Mouse (Mus musculus) bone marrow, adult 2 months (tissue): Measurements from ENCODE around the gene Cnnm1.

Experiments
- CTCF ChIP-seq: fragments of 200-500 bp; IDR thresholded peaks from 2 replicates; pipeline ENCODE4 v1.5.1; 2011; ENCODE audit warnings: low read length, control low read depth; ENCODE audit not compliant: control insufficient read depth, insufficient read depth
- POLR2A ChIP-seq: fragments of 200-500 bp; IDR thresholded peaks from 2 replicates; pipeline ENCODE4 v1.6.1; 2011; ENCODE audit warnings: low read depth, mild to moderate bottlenecking, control low read depth, low read length, borderline replicate concordance; ENCODE audit not compliant: control insufficient read depth

DNA sequence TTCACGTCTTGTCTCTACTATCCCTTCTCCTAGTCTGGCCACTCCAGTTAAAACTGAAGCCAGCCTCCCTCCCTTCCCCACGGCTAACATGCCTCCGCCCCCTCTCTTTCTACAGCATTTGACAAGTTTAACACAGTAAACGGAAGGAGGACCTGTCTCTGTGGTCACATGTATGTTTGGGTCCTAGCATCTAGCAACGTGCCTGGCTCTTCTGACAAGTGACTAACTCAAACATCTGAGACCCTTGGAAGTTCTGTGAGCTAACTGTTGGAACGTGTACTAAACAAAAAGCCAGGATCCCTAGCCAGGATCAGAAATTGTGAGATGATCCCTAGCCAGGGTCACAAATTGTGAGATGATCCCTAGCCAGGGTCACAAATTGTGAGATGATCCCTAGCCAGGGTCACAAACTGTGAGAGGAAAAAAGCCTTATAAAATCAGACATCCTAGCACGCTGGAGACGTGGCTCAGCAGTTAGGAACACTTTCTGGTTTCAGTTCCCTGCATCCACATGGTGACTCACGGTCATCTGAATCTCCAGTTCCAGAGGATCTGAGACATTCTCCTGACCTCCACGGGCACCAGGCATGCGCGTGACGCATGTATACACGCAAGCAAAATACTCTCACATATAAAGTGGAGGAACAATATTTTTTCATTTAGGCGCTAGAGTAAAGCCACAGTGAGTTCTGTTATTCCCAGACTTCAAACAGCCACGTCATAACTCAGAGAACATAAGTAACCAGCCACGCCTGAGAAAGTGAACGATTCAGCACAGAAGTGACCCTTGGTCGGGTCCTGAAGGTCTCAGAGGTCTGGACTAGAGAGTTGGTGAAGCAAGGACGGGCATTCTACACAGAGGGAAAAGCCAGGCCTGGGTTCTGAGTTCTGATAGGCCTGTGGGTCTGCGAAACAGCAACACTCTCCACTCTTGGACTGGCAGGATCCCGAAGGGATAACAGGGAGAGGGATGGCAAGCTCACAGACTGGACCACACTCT is 71.7 kb downstream of the Cnnm1 start:
- TF ChIP-seq POLR2A: no peak
- TF ChIP-seq CTCF: no peak
